Mouse (Mus musculus) embryo, embryonic 11 days (tissue): Measurements from ENCODE around the gene Hspa1a.

Experiments
- DNase-seq: peaks from one replicate; pipeline ENCODE4 v3.0.0-alpha.2; 2015

Gene Hspa1a

GRCm38 (mm10) chr17:34944362-34944761 is 27.6 kb downstream of the Hspa1a start:
- DNase-seq: no peak

DNA sequence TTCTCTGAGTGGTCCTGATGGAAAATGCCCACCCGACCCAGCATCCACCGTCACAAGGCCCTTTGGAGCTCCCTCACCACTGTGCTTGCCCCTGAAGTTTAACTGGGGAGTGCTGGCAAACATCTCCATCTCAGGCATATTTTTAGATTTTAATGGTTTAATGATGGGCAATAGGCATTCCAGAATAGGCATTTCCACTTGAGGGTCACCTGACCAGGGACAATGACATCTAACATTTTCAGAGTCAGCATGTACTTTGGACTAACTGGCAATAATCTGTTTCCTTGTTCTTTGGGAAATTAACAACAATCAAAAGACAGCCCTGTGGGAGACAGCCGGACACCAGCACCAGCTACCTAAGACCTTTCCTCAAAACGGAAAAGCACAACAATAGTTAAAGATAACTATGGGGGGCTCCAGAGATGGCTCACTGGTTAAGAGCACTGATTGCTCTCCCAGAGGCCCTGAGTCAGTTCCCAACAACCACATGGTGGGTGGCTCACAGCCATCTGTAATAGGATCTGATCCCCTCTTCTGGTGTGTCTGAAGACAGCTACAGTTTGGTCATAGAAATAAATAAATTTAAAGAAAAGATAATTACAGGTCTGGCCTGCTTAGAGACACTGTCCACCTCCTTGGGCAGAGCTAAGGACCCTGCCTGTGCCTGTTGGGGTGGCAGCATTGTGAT is 28.7 kb downstream of the Hspa1a start:
- no peak for DNase-seq

DNA sequence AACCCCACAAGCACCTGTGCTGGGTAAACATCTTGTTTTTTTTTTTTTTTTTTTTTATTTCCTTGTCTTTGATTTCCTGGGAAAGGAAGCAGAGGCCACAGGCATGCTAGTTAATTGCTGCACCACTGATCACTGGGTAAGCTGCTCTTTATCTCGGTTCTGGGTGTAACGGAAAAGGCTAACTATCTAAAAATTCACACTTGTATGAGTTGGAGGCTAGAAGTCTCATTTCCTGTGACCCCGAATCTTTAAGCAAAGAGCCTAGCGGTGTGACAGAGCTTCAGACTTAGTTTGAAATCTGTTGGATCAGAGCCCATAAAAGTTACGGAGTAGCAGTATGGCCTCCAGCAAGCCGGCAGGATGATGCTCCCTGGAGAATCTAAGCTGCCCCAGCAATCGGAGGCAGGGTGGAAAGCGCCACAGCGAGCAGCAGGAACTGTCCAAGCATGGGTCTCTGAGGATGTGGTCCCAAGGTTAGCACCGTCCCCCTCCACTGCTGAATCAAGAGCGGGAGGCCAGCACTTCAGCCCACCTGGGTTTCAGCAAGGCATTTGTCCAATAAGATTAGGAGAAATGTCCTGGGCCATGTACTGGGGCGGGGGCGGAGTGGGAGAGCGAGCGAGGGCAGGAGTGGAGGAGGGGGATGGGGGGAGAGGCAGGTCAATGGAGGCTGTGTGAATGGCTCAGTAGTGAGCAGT is 30.5 kb downstream of the Hspa1a start:
- peak; percentile 67 for DNase-seq

DNA sequence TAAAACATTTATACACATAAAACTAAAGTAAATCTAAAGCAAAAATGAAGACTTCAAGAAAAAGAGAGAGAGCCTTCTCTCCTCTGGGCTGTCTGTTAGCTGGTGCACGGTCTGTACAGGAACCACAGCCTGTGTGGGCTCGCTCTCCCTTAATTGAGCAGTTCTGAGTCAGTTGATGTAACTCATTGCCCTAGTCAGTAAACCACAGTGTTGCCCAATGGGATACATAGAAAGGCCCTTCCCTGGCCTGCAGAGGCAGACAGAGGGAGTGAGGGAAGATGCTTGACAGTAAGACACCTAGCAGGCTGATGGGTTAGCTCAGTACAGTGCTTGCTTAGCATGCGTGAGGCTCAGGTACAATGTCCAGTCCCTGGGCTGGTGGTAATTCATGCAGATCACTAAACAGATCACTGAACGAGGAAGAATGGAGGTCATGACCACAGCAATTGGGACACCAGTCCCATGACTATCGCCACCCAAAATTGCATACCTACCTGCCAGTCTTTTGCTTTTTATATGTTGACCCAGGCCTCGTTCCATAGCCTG is 33.9 kb downstream of the Hspa1a start:
- DNase-seq: no peak

GRCm38 (mm10) chr17:34934830-34935229 is 37.1 kb downstream of the Hspa1a start:
- DNase-seq: no peak

DNA sequence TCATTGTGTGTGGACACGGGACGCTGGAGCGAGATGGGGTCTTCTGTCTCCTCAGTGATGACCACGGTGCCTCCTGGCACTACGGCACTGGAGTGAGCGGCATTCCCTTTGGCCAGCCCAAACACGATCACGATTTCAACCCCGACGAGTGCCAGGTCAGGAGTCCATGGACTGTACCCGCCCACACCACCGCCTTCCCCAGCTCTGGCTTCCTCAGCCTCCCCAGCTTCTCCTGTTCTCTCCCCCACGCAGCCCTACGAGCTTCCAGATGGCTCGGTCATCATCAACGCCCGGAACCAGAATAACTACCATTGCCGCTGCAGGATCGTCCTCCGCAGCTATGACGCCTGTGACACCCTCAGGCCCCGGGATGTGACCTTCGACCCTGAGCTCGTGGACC is 37.9 kb downstream of the Hspa1a start:
- no peak for DNase-seq

DNA sequence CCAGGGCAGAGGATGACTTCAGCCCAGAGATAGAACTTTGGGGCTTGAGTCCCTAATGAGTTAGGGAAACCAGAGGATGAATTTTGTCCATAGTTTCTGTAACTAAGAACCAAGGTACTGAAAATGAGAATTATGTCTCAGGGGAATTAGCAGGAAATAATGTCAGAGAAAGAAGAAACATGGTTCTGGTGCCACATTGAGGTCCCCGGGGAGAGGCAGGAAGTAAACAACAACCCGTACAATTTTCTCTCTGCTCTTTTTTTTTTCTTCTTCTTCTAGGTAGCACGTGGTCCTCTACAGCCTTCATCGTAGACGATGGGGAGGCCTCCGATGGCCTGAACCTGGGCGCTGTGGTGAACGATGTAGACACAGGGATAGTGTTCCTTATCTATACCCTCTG is 39.7 kb downstream of the Hspa1a start:
- DNase-seq: no peak

- no peak for DNase-seq
Measured at GRCm38 (mm10) chr17:34931735-34932098, 40.2 kb downstream of the Hspa1a start.

GRCm38 (mm10) chr17:34931061-34931734 is 40.8 kb downstream of the Hspa1a start, which contains the start of gene Neu1:
Gene Neu1 (plus strand): TSS chr17:34931253.
- peak; percentile 100 for DNase-seq

GRCm38 (mm10) chr17:34928841-34929240 is 43.1 kb downstream of the Hspa1a start:
- DNase-seq: no peak

GRCm38 (mm10) chr17:34927306-34928019 is 44.5 kb downstream of the Hspa1a start:
- no peak for DNase-seq

- DNase-seq: no peak
Measured at GRCm38 (mm10) chr17:34924258-34924657, 47.7 kb downstream of the Hspa1a start.

DNA sequence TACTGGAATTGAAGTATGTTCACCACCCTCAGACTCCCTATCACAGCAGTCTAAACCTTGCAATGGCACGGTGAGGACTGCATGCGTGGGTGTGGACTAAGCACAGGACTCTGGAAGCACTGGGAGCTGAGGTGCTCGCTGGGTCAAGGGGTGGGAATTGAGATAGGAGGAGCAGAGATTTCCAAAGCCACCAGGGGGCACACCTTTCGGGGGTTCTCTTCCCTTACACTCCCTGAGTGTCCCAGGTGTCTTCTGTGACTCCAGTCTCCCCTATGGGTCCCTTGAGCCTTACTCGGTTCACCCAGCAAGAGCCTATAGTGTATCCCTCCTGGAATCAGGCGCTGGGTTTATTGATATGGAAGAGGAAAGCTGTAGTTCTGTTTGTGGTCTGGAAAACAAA is 49.0 kb downstream of the Hspa1a start:
- no peak for DNase-seq
